Mouse (Mus musculus) gastrocnemius, postnatal 4 days (tissue): ENCODE measurements around the gene Pmf1. TPM values are rescaled to one million over a fixed set of nuclear protein-coding genes. Genes with fewer than 3 reads are reported as not detected.

Experiments
- DNase-seq, 2 experiments: peaks; one replicate each; pipeline ENCODE4 v3.0.0; 2021 to 2022; ENCODE audit warnings: low spot score in 2 of 2, mixed read lengths in 2 of 2
- microRNA-seq: library from miRNA; unstranded; fragments of <30 nt; microRNA quantifications from one replicate; pipeline ENCODE4 v1.2.0, GENCODE M21; 2021
- total RNA-seq, 2 experiments: library from RNA; stranded (reverse); gene quantifications; 2 replicates each; pipeline ENCODE4 v1.2.3; 2021

Pmf1 gene
- total RNA-seq, 2 experiments from 2014 or later = 52.2 to 59.1 TPM

GRCm38 (mm10) chr3:88361096-88361495 is 49.0 kb downstream of the Pmf1 start:
- DNase-seq = no peak

- no peak for DNase-seq
Measured at GRCm38 (mm10) chr3:88359989-88360388, 50.1 kb downstream of the Pmf1 start.

GRCm38 (mm10) chr3:88359584-88359983 is 50.5 kb downstream of the Pmf1 start:
- DNase-seq = no peak

- DNase-seq = no peak
Measured at GRCm38 (mm10) chr3:88354396-88355165, 55.5 kb downstream of the Pmf1 start.

GRCm38 (mm10) chr3:88352907-88353306 is 57.2 kb downstream of the Pmf1 start:
- no peak for DNase-seq

GRCm38 (mm10) chr3:88350732-88351131 is 59.4 kb downstream of the Pmf1 start:
- DNase-seq = no peak

Small RNA genes lying within 50 kb of the gene (microRNA-seq; reads per million reads assigned to microRNA genes)
- gene Mir7011 = not detected

Other genes starting within 250 kb of the Pmf1 start
- gene Rhbg, start 155.6 kb downstream of the Pmf1 start, total RNA-seq = under 1 TPM in 1 of 2 experiments, not detected in 1; 0.16 TPM
- gene Gm38392, start 123.1 kb downstream of the Pmf1 start, total RNA-seq = under 1 TPM; 0.26 to 0.59 TPM
- gene Tsacc, start 113.3 kb downstream of the Pmf1 start, total RNA-seq = 10 to 100 TPM; 10.9 to 12.5 TPM
- gene Cct3, start 113.2 kb downstream of the Pmf1 start, total RNA-seq = 100 to 1,000 TPM; 231 to 248 TPM
- gene Glmp, start 85.3 kb downstream of the Pmf1 start, total RNA-seq = 10 to 100 TPM; 64.8 to 76.3 TPM
- 1 to 10 TPM; 2.2 to 2.3 TPM for gene Tmem79, start 74.2 kb downstream of the Pmf1 start, total RNA-seq
- gene Smg5, start 74.1 kb downstream of the Pmf1 start, total RNA-seq = 10 to 100 TPM; 46.1 to 46.4 TPM
- gene Paqr6, start 45.7 kb downstream of the Pmf1 start, total RNA-seq = 1 to 10 TPM; 1.6 to 1.8 TPM
- gene Bglap3, start 37.6 kb downstream of the Pmf1 start, total RNA-seq = under 1 TPM in 1 of 2 experiments, not detected in 1; 0.27 TPM
- gene Bglap2, start 31.6 kb downstream of the Pmf1 start, total RNA-seq = not detected
- 1 to 10 TPM in 1 of 2 experiments, not detected in 1; 1.4 TPM for gene Bglap, start 25.9 kb downstream of the Pmf1 start, total RNA-seq
- gene Slc25a44, start 14.8 kb upstream of the Pmf1 start, total RNA-seq = 10 to 100 TPM; 12.1 to 13.3 TPM
- 1 to 10 TPM; 3.0 to 4.4 TPM for gene Sema4a, start 50.9 kb upstream of the Pmf1 start, total RNA-seq
- 100 to 1,000 TPM; 355 to 365 TPM for gene Lmna, start 99.6 kb upstream of the Pmf1 start, total RNA-seq
- gene Mex3a, start 122.1 kb upstream of the Pmf1 start, total RNA-seq = 10 to 100 TPM; 12.9 to 13.1 TPM
- under 1 TPM; 0.57 to 0.91 TPM for gene Rab25, start 138.0 kb upstream of the Pmf1 start, total RNA-seq
- 10 to 100 TPM; 78.5 to 81.4 TPM for gene Lamtor2, start 142.7 kb upstream of the Pmf1 start, total RNA-seq
- 10 to 100 TPM; 54.9 to 58.0 TPM for gene Ubqln4, start 143.4 kb upstream of the Pmf1 start, total RNA-seq
- gene Ssr2, start 165.5 kb upstream of the Pmf1 start, total RNA-seq = 100 to 1,000 TPM; 150 to 159 TPM
- gene Arhgef2, start 195.6 kb upstream of the Pmf1 start, total RNA-seq = 100 to 1,000 TPM; 161 to 166 TPM
- gene Rxfp4, start 242.8 kb upstream of the Pmf1 start, total RNA-seq = not detected